Mouse (Mus musculus) heart, embryonic 11.5 days (tissue): Measurements from ENCODE around the gene Mum1. TPM values are rescaled to one million over a fixed set of nuclear protein-coding genes. Genes with fewer than 3 reads are reported as not detected.

Experiments used
- ATAC-seq: fragments of 200-750 bp; cut with Nextera tagmentation; replicated peaks from 2 replicates; pipeline ENCODE4 v1.8.0; 2017; ENCODE audit warnings: moderate library complexity; ENCODE audit not compliant: insufficient number of reproducible peaks, low FRiP score, low TSS enrichment
- H3K27ac ChIP-seq: fragments of 300-500 bp; sonication (generic); 2 replicates; pipeline ENCODE4 v1.5.1; 2014; ENCODE audit warnings: mild to moderate bottlenecking, low read depth, low read length
- H3K27me3 ChIP-seq: fragments of 300-500 bp; sonication (generic); 2 replicates; pipeline ENCODE4 v1.6.1; 2014; ENCODE audit warnings: mild to moderate bottlenecking, low read length, mixed read lengths; ENCODE audit not compliant: control insufficient read depth, insufficient read depth
- H3K36me3 ChIP-seq: fragments of 300-500 bp; sonication (generic); 2 replicates; pipeline ENCODE4 v1.6.1; 2014; ENCODE audit warnings: mild to moderate bottlenecking, low read length, moderate library complexity, mixed read lengths; ENCODE audit not compliant: control insufficient read depth, insufficient read depth
- H3K4me1 ChIP-seq: fragments of 300-500 bp; sonication (generic); 2 replicates; pipeline ENCODE4 v1.6.1; 2014; ENCODE audit warnings: low read length; ENCODE audit not compliant: control insufficient read depth, insufficient read depth
- H3K4me2 ChIP-seq: fragments of 300-500 bp; sonication (generic); 2 replicates; pipeline ENCODE4 v1.6.1; 2014; ENCODE audit warnings: mild to moderate bottlenecking, moderate library complexity
- H3K4me3 ChIP-seq: fragments of 300-500 bp; sonication (generic); 2 replicates; pipeline ENCODE4 v1.5.1; 2014; ENCODE audit warnings: low read depth, low read length
- H3K9ac ChIP-seq: fragments of 300-500 bp; sonication (generic); 2 replicates; pipeline ENCODE4 v1.6.1; 2014; ENCODE audit warnings: mild to moderate bottlenecking, low read depth, low read length, moderate library complexity
- H3K9me3 ChIP-seq: fragments of 300-500 bp; sonication (generic); replicated peaks from 2 replicates; pipeline ENCODE4 v1.6.1; 2016; ENCODE audit warnings: low read length; ENCODE audit not compliant: control insufficient read depth
- WGBS: fragments of 180-500 bp; shearing (Covaris S2); extraction: QIAGEN DNeasy Blood & Tissue Kit; methylation state at CpG from one replicate; pipeline ENCODE4 v1.1.7; 2014; ENCODE audit not compliant: insufficient replicate concordance; 5-methylcytosine and 5-hydroxymethylcytosine counted together
- polyA plus RNA-seq: library from polyadenylated mRNA; unstranded; fragments of >200 nt; fragmentation: Nextera tagmentation; extraction: Ambion mirVana; gene quantifications from 2 replicates; pipeline ENCODE4 v1.2.1, GENCODE M21; 2014

The Mum1 gene
- polyA plus RNA-seq, 1 experiment from 2014 or later: 34.6 TPM

- Histone ChIP-seq H3K4me3 (peak within 1 kb of the TSS; percentile 95), H3K4me2 (peak within 1 kb of the TSS; percentile 95), H3K9ac (peak within 1 kb of the TSS; percentile 98), H3K9me3 (no peaks in the 10 kb centered on the region), H3K27ac (peak within 1 kb of the TSS; percentile 92), H3K4me1 (peaks cover 17% of the 10 kb centered on the region), H3K27me3 (no peaks in the 10 kb centered on the region), H3K36me3 (peaks cover 12% of the 10 kb centered on the region)
- under 1% methylated on average over 53 of the region's 53 CpGs for WGBS
- peak; percentile 84 for ATAC-seq
Measured at GRCm38 (mm10) chr10:80248971-80249640, 22.9 kb downstream of the Mum1 start, which contains the start of gene Ndufs7. Gene Ndufs7, plus strand, starts transcription at chr10:80249121.

GRCm38 (mm10) chr10:80250059-80250458, 23.8 kb downstream of the Mum1 start:
- no peak for ATAC-seq
- peak overlapping the region; percentile 98 for H3K9ac ChIP-seq
- peak overlapping the region; percentile 95 for H3K4me3 ChIP-seq
- H3K36me3 ChIP-seq: peaks cover 15% of the 10 kb centered on the region
- no peaks in the 10 kb centered on the region for H3K9me3 ChIP-seq
- H3K27me3 ChIP-seq: no peaks in the 10 kb centered on the region
- 29% methylated on average over 2 of the region's 2 CpGs for WGBS
- peaks cover 17% of the 10 kb centered on the region for H3K4me1 ChIP-seq
- H3K4me2 ChIP-seq: peak overlapping the region; percentile 95
- H3K27ac ChIP-seq: peak overlapping the region; percentile 92; the same call in 1 of the 2 replicates

GRCm38 (mm10) chr10:80250573-80250972, 24.3 kb downstream of the Mum1 start:
- Histone ChIP-seq H3K27me3 (no peaks in the 10 kb centered on the region), H3K4me2 (peak overlapping the region; percentile 95), H3K4me1 (peaks cover 14% of the 10 kb centered on the region), H3K4me3 (peak overlapping the region; percentile 95; the same call in 1 of the 2 replicates), H3K36me3 (peaks cover 20% of the 10 kb centered on the region), H3K9ac (peak overlapping the region; percentile 98; the same call in 1 of the 2 replicates), H3K9me3 (no peaks in the 10 kb centered on the region), H3K27ac (no peak overlapping the region)
- WGBS: 85% methylated on average over 4 of the region's 4 CpGs
- no peak for ATAC-seq

DNA sequence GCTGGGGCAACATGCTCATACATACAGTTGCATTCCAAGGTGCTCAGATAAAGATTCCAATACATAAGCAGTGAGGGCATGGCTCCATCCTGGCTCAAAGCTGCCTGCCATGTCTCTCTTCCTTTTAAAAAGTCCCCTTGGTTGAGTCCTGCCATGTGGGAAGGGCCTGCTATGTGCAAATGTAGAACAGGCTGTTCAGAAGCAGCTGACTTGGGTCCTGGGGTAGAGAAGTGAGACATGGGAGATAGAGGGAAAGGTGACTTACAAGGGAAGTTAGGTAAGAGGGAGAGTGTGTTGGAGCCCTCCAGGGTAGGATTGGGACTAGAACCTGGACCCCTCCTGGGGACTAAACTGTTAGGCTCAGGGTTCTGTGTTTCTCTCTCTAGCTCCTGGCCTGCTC, 25.8 kb downstream of the Mum1 start:
- Histone ChIP-seq H3K9me3 (no peaks in the 10 kb centered on the region), H3K27me3 (no peaks in the 10 kb centered on the region), H3K36me3 (peaks cover 30% of the 10 kb centered on the region), H3K27ac (no peak overlapping the region), H3K4me1 (peaks cover 14% of the 10 kb centered on the region), H3K4me2 (no peak overlapping the region), H3K9ac (no peak overlapping the region), H3K4me3 (no peak overlapping the region)
- no peak for ATAC-seq

DNA sequence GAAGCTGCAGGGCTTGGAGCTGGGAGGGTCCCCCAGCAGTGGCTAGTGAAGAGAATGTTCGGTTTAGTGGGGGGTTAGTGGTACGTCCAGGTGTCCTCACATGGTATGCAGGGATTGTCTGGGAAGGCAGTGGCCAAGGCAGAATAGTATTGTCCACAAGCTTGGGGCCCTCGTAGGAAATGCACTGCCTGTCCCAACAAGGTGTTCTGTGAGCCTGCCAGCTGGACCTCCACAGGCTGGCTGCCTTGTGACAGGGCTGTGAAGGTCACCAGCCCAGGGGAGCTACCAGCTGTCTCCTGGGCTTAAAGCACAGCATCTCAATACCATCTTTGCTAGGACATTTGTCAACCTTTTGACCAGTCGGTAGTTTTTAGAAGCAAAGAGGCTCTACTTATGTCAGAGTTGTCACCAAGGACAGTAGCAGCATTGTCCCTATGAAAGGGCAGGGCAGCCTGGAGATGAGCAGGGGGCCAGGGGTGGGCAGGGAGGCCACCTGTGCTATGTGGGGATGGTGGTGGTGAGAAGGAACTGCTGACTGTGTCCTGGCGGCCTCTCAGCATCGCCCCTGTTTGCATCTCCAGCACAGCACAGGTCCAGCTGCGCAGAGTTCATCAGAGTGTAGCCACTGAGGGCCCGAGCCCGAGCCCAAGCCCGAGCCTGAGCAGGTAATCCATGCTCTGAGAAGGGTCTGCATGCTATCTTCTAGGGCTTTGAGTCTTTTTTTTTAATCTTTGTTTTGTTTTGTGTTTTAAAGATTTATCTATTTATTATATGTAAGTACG, 26.4 kb downstream of the Mum1 start:
- Histone ChIP-seq H3K27me3 (no peaks in the 10 kb centered on the region), H3K4me2 (no peak overlapping the region), H3K9ac (no peak overlapping the region), H3K27ac (no peak overlapping the region), H3K4me1 (peaks cover 14% of the 10 kb centered on the region), H3K9me3 (no peaks in the 10 kb centered on the region), H3K4me3 (no peak overlapping the region), H3K36me3 (peaks cover 33% of the 10 kb centered on the region)
- WGBS: 88% methylated on average over 11 of the region's 11 CpGs
- no peak for ATAC-seq

DNA sequence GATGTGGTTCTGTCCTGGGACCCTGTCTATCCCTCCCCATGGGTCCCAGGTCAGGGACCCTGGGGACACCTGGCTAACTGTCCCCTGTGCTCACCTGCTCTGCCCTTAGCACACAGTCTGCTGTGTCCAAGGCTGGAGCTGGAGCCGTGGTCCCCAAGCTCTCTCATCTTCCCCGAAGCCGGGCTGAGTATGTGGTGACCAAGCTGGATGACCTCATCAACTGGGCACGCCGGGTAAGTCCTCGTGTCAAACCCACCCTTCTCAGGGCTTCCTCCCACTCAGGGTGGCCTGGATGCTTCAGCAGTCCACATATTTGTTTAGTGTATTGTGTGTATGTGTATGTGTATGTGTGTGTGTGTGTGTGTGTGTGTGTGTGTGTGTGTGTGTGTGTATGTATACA, 27.3 kb downstream of the Mum1 start:
- ATAC-seq: no peak
- Histone ChIP-seq H3K4me2 (no peak overlapping the region), H3K4me3 (no peak overlapping the region), H3K27ac (no peak overlapping the region), H3K27me3 (no peaks in the 10 kb centered on the region), H3K9me3 (no peaks in the 10 kb centered on the region), H3K9ac (no peak overlapping the region), H3K4me1 (peaks cover 14% of the 10 kb centered on the region), H3K36me3 (peaks cover 40% of the 10 kb centered on the region)
- 81% methylated on average over 6 of the region's 6 CpGs for WGBS

DNA sequence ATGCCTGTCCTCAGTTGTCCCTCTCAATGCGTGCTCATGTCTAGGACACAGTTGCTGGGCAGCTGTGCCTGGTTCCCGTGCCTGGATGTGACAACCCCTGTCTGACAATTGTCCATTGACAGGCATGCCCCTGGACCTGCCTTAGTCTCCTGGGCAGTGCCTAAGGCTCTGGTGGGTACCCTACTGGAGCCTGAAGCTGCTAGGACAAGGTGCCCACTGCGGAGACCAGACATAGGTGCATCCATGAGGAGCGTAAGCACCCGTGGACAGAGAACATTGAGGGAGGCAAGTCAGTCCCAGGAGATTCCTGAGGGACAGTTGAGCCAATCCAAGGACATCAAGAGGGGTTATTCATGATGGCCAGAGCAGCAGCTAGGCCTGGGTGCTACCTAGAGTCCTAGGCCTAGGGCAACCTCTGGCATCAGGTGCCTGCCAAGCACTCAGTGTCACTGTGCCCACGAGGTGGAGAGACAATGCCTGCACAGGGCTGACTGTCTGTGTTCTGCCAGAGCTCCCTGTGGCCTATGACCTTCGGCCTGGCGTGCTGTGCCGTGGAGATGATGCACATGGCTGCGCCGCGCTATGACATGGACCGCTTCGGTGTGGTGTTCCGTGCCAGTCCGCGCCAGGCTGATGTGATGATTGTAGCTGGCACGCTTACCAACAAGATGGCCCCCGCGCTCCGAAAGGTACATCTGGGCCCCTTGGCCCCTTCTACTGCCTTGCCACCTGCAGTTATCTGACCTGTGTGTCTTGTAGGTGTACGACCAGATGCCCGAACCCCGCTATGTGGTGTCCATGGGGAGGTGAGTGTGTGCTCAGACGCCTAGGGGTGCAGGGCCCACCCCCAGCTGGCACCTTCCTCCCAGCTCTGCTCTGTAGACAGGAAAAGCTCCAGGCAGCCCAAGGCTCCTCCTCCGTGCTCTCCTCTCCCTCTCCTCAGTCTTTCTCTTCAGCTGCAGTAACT, 28.4 kb downstream of the Mum1 start:
- Histone ChIP-seq H3K4me2 (no peak overlapping the region), H3K9me3 (no peaks in the 10 kb centered on the region), H3K4me3 (no peak overlapping the region), H3K27ac (no peak overlapping the region), H3K9ac (no peak overlapping the region), H3K36me3 (peaks cover 43% of the 10 kb centered on the region), H3K4me1 (peaks cover 20% of the 10 kb centered on the region), H3K27me3 (no peaks in the 10 kb centered on the region)
- 92% methylated on average over 26 of the region's 26 CpGs for WGBS
- ATAC-seq: no peak

DNA sequence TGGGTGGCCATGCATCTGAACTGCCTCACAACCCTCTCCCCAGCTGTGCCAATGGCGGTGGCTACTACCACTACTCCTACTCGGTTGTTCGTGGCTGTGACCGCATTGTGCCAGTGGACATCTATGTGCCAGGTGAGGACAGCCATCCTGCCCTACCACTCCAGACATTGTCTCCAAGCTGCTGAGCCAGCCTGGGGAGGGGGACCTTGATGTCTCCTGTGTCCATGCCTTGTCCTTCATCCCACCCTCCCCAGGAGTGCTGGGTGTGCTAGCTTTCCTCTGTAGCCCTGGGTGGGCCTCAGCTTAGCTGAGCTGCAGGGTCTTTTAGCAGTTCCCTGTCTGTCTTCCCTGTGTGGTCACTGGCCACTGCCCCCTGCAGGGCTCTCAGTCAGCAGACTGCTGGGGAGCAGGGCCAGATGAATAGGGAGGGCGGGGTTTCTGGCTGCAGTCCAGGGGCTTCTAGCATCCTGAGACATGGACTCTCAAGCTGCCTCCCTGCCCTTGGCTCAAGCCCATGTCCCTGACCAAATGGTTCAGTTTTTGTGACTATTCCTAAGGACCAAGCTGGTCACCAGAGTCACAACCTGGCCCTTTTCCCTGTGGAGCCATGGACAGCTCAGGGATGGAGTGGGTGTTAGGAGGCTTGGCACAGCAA, 29.8 kb downstream of the Mum1 start:
- Histone ChIP-seq H3K36me3 (peaks cover 43% of the 10 kb centered on the region), H3K9ac (0 out of 2 replicates have a peak overlapping the region, but pooled peaks have one; percentile 1), H3K27ac (no peak overlapping the region)

More for the DNA sequence above, 29.8 kb downstream of the Mum1 start:
- WGBS: 82% methylated on average over 5 of the region's 5 CpGs
- H3K4me2 ChIP-seq: no peak overlapping the region
- no peaks in the 10 kb centered on the region for H3K9me3 ChIP-seq
- no peak for ATAC-seq
- no peaks in the 10 kb centered on the region for H3K27me3 ChIP-seq
- H3K4me1 ChIP-seq: peaks cover 22% of the 10 kb centered on the region
- H3K4me3 ChIP-seq: no peak overlapping the region
